In genomic region chr11:3677204-3677603, GRCm38 (mm10) we compare ENCODE assay signal across 21 mouse cellular contexts. TPM values are rescaled to one million over a fixed set of nuclear protein-coding genes. Genes with fewer than 3 reads are reported as not detected.
DNase-seq lines count a peak whose midpoint lies in the region; ATAC-seq and TF ChIP-seq lines count a peak whose summit lies in the region.
"Had no signal": no experiment of that assay in that cellular context is flagged by ENCODE, and none has a peak within 500 bp of the region (broad histone marks: within the 10 kb centered on the region; RNA-seq: fewer than 3 reads in every experiment).

No protein-coding gene starts in this region.

- H3K4me2 ChIP-seq in kidney, embryonic 16.5 days (replicated peaks; ENCODE audit: low read depth, low read length) = no peak overlapping the region
- no peak overlapping the region for H3K4me2 ChIP-seq in midbrain, embryonic 13.5 days (replicated peaks)
- H3K4me2 ChIP-seq in midbrain, postnatal 0 days (ENCODE audit: low read depth, low read length, poor library complexity, severe bottlenecking) = no peak overlapping the region
- H3K4me2 ChIP-seq in lung, postnatal 0 days (replicated peaks; ENCODE audit: low read depth, low read length) = no peak overlapping the region
- H3K4me2 ChIP-seq: embryonic facial prominence, embryonic 12.5 days; hindbrain, embryonic 12.5 days; limb, embryonic 13.5 days; liver, embryonic 13.5 days had no signal

- H3K4me3 ChIP-seq in kidney, adult 2 months (ENCODE audit: insufficient read depth, low read depth, low read length) = no peak overlapping the region
- no peak overlapping the region for H3K4me3 ChIP-seq in kidney, embryonic 16.5 days (ENCODE audit: low read length)
- H3K4me3 ChIP-seq in midbrain, embryonic 13.5 days (replicated peaks) = no peak overlapping the region
- H3K4me3 ChIP-seq in midbrain, postnatal 0 days (ENCODE audit: low read depth, low read length) = no peak overlapping the region
- H3K4me3 ChIP-seq in lung, postnatal 0 days (ENCODE audit: low read depth, low read length) = no peak overlapping the region
- H3K4me3 ChIP-seq: embryonic facial prominence, embryonic 12.5 days; erythroblast, embryonic 14.5 days; hindbrain, embryonic 12.5 days; limb, embryonic 13.5 days; liver, embryonic 13.5 days; myocyte had no signal

- no peaks in the 10 kb centered on the region for H3K9me3 ChIP-seq in kidney, embryonic 16.5 days (ENCODE audit: low read length)
- H3K9me3 ChIP-seq in midbrain, embryonic 13.5 days = no peaks in the 10 kb centered on the region
- H3K9me3 ChIP-seq in midbrain, postnatal 0 days (ENCODE audit: low read length) = no peaks in the 10 kb centered on the region
- no peaks in the 10 kb centered on the region for H3K9me3 ChIP-seq in lung, postnatal 0 days (ENCODE audit: low read length)
- H3K9me3 ChIP-seq: embryonic facial prominence, embryonic 12.5 days; hindbrain, embryonic 12.5 days; limb, embryonic 13.5 days; liver, embryonic 13.5 days had no signal

- no peaks in the 10 kb centered on the region for H3K27me3 ChIP-seq in kidney, adult 2 months (replicated peaks; ENCODE audit: control insufficient read depth, insufficient read depth, low read length)
- no peaks in the 10 kb centered on the region for H3K27me3 ChIP-seq in kidney, embryonic 16.5 days (ENCODE audit: insufficient read depth, low read length)
- no peaks in the 10 kb centered on the region for H3K27me3 ChIP-seq in midbrain, embryonic 13.5 days
- no peaks in the 10 kb centered on the region for H3K27me3 ChIP-seq in midbrain, postnatal 0 days (ENCODE audit: insufficient read depth, low read length)
- H3K27me3 ChIP-seq in lung, postnatal 0 days (replicated peaks; ENCODE audit: insufficient read depth, low read length) = no peaks in the 10 kb centered on the region
- H3K27me3 ChIP-seq: embryonic facial prominence, embryonic 12.5 days; hindbrain, embryonic 12.5 days; limb, embryonic 13.5 days; liver, embryonic 13.5 days had no signal

- peak; percentile 53 for DNase-seq in kidney, adult 2 months
- DNase-seq in midbrain, postnatal 0 days (ENCODE audit: low spot score) = no peak
- peak; percentile 68 for DNase-seq in lung, postnatal 0 days (ENCODE audit: low spot score)
- DNase-seq in thymus, postnatal 14 days = no peak
- no peak for DNase-seq in embryo, embryonic 10.5 days (ENCODE audit: low spot score)
- DNase-seq: cerebellum, adult 9-11 months; gastrocnemius, postnatal 14 days; heart, postnatal 10 days; liver, embryonic 13.5 days; midbrain, embryonic 14.5 days; thymus, postnatal 25 days had no signal

- 74% methylated on average over 6 of the region's 6 CpGs for WGBS in kidney, adult 2 months
- WGBS in kidney, embryonic 16.5 days = 73% methylated on average over 6 of the region's 6 CpGs
- 81% methylated on average over 6 of the region's 6 CpGs for WGBS in midbrain, embryonic 13.5 days
- WGBS in midbrain, postnatal 0 days = 80% methylated on average over 6 of the region's 6 CpGs
- 39% methylated on average over 6 of the region's 6 CpGs for WGBS in lung, postnatal 0 days

- ATAC-seq in kidney, embryonic 16.5 days (ENCODE audit: low FRiP score, low TSS enrichment) = no peak
- no peak for ATAC-seq in midbrain, embryonic 13.5 days
- ATAC-seq in midbrain, postnatal 0 days (ENCODE audit: low FRiP score) = no peak
- peak; percentile 81 for ATAC-seq in lung, postnatal 0 days
- ATAC-seq: forebrain, embryonic 14.5 days; inflammation-experienced regulatory T-cells, adult 6 months had no signal

- H3K27ac ChIP-seq in kidney, adult 2 months (ENCODE audit: insufficient read depth, low read depth, low read length) = no peak overlapping the region
- no peak overlapping the region for H3K27ac ChIP-seq in kidney, embryonic 16.5 days (ENCODE audit: low read length)
- 0 out of 2 replicates have a peak overlapping the region, but pooled peaks have one; percentile 2 for H3K27ac ChIP-seq in midbrain, embryonic 13.5 days
- no peak overlapping the region for H3K27ac ChIP-seq in midbrain, postnatal 0 days (ENCODE audit: low read depth, low read length)
- no peak overlapping the region for H3K27ac ChIP-seq in lung, postnatal 0 days (ENCODE audit: low read length)
- H3K27ac ChIP-seq: embryonic facial prominence, embryonic 12.5 days; hindbrain, embryonic 12.5 days; limb, embryonic 13.5 days; liver, embryonic 13.5 days; macrophage had no signal

- no peak for TF ChIP-seq EP300 in lung, postnatal 0 days (IDR thresholded peaks at IDR 0.05)

- no peak for TF ChIP-seq POLR2A in kidney, adult 2 months (IDR thresholded peaks at IDR 0.05; ENCODE audit: low read depth, low read length)

- TF ChIP-seq CTCF in kidney, adult 2 months (conservative IDR thresholded peaks at IDR 0.05; ENCODE audit: insufficient read depth, insufficient read length, low read depth, low read length) = no peak
- no peak for TF ChIP-seq CTCF in midbrain, postnatal 0 days (IDR thresholded peaks at IDR 0.05)
- peak; percentile 8; the same call in 1 of the 2 replicates for TF ChIP-seq CTCF in lung, postnatal 0 days (IDR thresholded peaks at IDR 0.05)

- peaks cover 10% of the 10 kb centered on the region for H3K36me3 ChIP-seq in kidney, adult 2 months (ENCODE audit: control insufficient read depth, insufficient read depth, low read length)
- H3K36me3 ChIP-seq in kidney, embryonic 16.5 days (ENCODE audit: insufficient read depth, low read length) = peaks cover 77% of the 10 kb centered on the region
- H3K36me3 ChIP-seq in midbrain, embryonic 13.5 days = peaks cover 93% of the 10 kb centered on the region
- H3K36me3 ChIP-seq in midbrain, postnatal 0 days (ENCODE audit: insufficient read depth, low read length) = peaks cover 73% of the 10 kb centered on the region
- peaks cover 40% of the 10 kb centered on the region for H3K36me3 ChIP-seq in lung, postnatal 0 days (ENCODE audit: insufficient read depth, low read length)

- no peaks in the 10 kb centered on the region for H3K4me1 ChIP-seq in kidney, adult 2 months (ENCODE audit: control insufficient read depth, insufficient read depth, low read length)
- H3K4me1 ChIP-seq in kidney, embryonic 16.5 days (ENCODE audit: insufficient read depth, low read length) = no peaks in the 10 kb centered on the region
- no peaks in the 10 kb centered on the region for H3K4me1 ChIP-seq in midbrain, embryonic 13.5 days (replicated peaks)
- no peaks in the 10 kb centered on the region for H3K4me1 ChIP-seq in midbrain, postnatal 0 days (ENCODE audit: insufficient read depth, low read length)
- no peaks in the 10 kb centered on the region for H3K4me1 ChIP-seq in lung, postnatal 0 days (ENCODE audit: insufficient read depth, low read depth, low read length)
- H3K4me1 ChIP-seq: embryonic facial prominence, embryonic 12.5 days; hindbrain, embryonic 12.5 days; limb, embryonic 13.5 days; liver, embryonic 13.5 days had no signal

- H3K9ac ChIP-seq in kidney, embryonic 16.5 days (replicated peaks; ENCODE audit: low read length) = no peak overlapping the region
- H3K9ac ChIP-seq in midbrain, embryonic 13.5 days (replicated peaks) = no peak overlapping the region
- H3K9ac ChIP-seq in midbrain, postnatal 0 days (replicated peaks; ENCODE audit: low read length, poor library complexity, severe bottlenecking) = no peak overlapping the region
- H3K9ac ChIP-seq in lung, postnatal 0 days (replicated peaks; ENCODE audit: low read depth) = no peak overlapping the region
- H3K9ac ChIP-seq: embryonic facial prominence, embryonic 12.5 days; hindbrain, embryonic 12.5 days; limb, embryonic 13.5 days; liver, embryonic 13.5 days had no signal

RNA-seq across cellular contexts. Expression of gene Morc2a, which starts 28.2 kb away (rescaled TPM):
- 8.6 and 9.2 TPM in 2 replicates for polyA plus RNA-seq in kidney, adult 2 months (2012; rRNA removed)
- 27.5 and 31.2 TPM in 2 replicates for polyA plus RNA-seq in kidney, embryonic 16.5 days (2015; fragmentation: Nextera tagmentation; extraction: Ambion mirVana)
- polyA plus RNA-seq in midbrain, embryonic 13.5 days (2015; fragmentation: Nextera tagmentation; extraction: Ambion mirVana) = 40.8 and 42.0 TPM in 2 replicates
- 39.1 and 44.2 TPM in 2 replicates for total RNA-seq in midbrain, postnatal 0 days (2014; rRNA removed)
- 19.8 and 21.9 TPM in 2 replicates for polyA plus RNA-seq in midbrain, postnatal 0 days (2015; fragmentation: Nextera tagmentation; extraction: Ambion mirVana)
- 9.9 and 10.2 TPM in 2 replicates for polyA plus RNA-seq in lung, postnatal 0 days (2015; fragmentation: Nextera tagmentation; extraction: Ambion mirVana)

Comparison
In these comparisons a context has a peak if more than half of its experiments do, and no peak if none do; other contexts are left out.
1. DNase-seq: peak in kidney, adult 2 months (single experiment) and lung, postnatal 0 days (single experiment); none in midbrain, postnatal 0 days (single experiment), thymus, postnatal 14 days (single experiment) and embryo, embryonic 10.5 days (single experiment).